Mouse (Mus musculus) Muller cell, postnatal 12 days (primary cell): ENCODE measurements at regions not wholly inside any gene's neighbourhood (a gene's known extent, or its start where the extent isn't known, plus 50 kb on each side); places are given as distances from the start of the nearest gene placed in this dataset.

Experiments
- DNase-seq: peaks from one replicate; pipeline ENCODE4 v3.0.0-alpha.2; 2015; ENCODE audit errors: inconsistent ontology term

DNA sequence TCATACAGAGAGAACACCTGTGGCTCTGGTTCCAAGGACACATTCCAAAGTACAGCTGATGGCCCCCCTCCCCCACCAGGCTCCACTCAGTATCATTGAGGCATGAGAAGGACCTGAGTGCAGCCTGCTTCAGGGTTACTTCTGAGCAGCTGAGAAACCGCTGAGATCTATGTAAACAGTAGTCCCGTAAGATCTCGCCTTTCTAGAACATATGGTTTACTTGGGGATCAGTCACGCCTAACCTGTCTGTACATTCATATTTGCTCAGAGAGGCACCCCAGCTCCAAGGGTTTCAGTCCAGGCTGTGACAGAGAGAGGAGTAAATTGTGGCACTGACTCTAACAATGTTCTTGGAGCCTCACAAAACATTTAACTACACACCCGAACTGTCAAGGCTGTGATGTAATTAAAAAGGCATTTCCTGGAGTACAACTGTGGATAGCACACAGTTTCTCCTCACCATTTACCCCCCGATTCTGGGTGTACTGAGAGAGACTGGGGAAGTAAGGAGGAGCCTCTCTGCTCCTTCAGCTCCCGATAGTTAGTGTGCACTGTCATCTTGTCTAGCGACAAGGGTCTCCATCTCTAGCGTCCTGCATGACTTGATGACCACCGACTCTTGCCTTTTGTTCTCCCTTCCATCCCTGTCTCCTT is 155.7 kb downstream of the Dad1 start:
- no peak for DNase-seq

DNA sequence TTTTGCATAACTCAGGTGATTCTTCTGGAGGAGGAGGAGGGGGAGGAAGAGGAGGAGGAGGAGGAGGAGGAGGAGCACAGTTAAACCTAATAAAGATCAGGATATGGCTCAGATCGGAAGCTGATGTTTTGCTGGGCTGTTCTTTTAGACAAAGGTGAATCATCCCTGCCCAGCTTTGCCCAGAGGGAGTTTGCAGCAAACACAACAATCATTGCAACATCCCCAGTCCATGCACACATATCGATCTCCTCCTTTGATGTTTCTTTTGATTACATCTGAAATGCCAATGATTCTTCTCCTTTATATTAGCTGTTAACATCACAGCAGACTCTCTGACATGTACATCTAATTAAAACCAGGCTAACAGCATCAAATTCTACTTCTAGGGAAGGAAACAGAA is 156.9 kb downstream of the Dad1 start:
- no peak for DNase-seq

DNA sequence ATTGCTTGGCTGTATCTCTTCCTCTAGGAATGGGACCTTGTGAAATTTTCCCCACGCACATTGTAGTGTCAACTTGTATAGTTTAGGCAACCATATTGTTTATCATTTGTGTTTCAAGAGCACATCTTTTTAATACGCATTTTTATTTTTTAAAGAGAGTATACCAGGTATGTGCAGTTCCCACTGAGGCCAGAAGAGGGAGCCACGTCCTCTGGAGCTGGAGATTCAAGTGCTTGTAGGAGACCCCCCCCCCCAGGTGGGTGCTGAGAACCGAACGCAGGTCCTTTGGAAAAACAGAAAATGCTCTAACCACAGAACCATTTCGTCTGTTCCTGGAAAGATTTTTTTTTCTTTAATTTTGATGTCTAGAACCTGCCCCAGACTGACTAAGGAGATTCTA is 161.5 kb downstream of the Dad1 start:
- DNase-seq, result no peak

DNA sequence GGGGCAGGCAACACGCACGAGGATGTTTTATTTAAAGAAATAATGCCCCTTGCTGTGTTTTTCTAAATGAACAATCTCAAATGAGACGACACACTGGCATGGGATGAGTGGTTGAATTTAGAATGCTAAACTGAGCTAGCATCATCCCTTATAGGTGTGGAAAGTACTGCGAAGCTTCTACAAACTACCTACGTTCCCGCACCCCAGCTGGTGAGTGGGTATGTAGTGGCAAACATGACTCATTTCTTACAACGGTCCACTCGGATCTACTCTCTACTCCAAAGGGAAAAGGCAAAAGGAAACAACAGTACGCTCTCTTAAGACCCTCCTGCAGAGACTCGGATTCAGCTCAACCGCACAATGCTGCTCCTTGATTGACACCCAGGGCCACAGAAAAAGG is 167.2 kb downstream of the Dad1 start:
- no peak for DNase-seq

DNA sequence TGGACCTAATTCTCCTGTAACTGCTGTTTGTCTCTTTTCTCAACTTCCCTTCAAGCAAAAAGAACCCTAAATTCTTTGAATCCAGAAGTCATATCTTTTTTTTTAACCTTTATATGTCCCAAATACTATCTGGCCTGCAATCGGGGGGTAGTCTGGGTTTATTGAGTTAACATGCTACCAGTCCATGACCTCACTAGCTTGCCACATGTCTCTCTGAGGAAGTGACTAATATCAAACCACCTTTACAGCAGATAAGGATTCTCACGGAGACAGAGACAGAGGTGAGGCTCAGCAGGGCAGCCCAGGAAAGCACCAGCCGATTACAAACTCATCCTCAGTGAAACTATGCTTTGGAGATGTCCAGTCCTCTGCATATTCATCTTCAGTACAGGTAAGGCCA is 179.2 kb downstream of the Dad1 start:
- DNase-seq, result no peak

DNA sequence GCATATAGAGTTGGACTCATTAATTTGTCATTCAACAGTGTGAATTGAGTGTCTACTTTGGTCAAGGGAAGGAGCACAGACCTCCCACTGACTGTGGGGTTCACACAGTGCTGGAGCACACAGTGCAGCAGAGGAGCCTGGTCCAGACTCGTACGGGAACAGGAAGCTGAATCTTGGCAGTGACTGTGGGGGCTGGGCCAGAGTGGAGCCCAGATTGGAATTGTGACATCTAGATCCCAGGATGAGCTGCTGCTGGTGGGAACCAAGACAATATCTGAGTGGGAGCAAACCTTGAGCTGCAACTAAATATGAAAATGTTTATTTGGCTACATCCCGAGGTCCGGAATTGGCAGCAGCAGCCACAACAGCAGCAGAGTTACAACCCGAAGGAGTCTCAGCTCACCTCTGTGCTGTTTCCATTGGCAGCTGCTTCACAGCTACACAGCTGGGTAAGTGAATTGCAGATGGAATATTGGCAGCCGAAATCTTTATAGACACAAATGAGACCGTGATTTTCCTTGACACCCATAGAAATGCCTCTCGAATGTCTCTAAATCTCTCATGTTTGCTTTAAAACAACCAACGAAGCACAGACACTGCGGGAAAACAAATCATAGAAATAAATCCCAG is 181.5 kb downstream of the Dad1 start:
- DNase-seq, result no peak

DNA sequence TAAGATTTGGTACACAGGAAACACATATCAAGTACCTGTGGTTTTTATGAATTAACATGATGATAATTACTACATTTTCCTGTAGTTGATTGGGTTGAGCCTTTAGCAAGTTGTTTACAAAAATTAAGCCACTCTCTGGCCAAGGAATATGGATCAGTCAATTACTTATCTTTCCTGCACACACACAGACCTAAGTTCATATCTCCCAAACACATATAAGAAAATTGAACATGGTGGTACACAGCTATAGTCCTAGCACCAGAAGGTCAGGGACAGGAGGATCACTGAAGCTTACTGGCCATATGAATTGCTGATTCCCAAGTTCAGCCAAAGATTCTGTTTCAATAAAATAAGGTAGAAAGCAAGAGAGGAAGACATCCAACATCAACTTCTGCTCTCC is 183.7 kb downstream of the Dad1 start:
- DNase-seq, result no peak

DNA sequence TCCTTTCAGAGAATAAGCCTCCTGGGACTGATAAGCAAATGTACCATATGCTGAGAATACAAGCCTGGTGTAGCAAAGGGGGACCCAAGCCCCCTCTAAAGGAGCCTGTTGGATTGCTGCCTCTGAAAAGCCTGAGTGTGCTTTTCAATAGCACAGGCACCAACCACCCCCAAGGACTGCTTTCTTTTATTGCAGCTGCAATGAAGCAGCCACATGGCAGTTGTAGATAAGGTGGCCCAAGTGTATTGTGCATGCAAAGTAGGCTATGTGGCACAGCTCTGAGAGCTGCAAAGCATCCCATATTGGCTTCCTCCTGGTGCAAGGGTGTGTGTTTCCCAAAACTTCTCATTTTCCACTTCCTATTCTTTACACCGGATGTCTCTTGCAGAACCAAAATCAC is 185.2 kb downstream of the Dad1 start:
- no peak for DNase-seq

DNA sequence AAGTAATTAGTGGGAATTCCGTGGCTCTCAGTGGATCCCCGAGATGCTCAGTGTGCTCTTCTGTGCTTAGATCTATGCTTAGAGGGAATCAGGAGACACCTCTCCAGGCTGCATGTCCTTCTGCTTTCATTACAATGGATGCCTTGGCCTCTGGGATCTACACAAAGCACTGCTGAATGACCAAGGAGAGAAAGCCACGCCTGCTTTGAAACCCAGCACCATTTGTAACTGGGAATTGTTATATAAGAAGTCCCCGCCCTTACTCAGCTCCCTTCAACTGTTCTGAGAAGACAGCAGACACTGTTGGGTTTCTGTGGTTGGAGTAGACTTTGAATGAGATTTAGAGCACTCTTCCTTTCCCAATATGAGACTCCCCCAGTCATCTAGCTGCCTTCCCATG is 188.4 kb downstream of the Dad1 start:
- no peak for DNase-seq

DNA sequence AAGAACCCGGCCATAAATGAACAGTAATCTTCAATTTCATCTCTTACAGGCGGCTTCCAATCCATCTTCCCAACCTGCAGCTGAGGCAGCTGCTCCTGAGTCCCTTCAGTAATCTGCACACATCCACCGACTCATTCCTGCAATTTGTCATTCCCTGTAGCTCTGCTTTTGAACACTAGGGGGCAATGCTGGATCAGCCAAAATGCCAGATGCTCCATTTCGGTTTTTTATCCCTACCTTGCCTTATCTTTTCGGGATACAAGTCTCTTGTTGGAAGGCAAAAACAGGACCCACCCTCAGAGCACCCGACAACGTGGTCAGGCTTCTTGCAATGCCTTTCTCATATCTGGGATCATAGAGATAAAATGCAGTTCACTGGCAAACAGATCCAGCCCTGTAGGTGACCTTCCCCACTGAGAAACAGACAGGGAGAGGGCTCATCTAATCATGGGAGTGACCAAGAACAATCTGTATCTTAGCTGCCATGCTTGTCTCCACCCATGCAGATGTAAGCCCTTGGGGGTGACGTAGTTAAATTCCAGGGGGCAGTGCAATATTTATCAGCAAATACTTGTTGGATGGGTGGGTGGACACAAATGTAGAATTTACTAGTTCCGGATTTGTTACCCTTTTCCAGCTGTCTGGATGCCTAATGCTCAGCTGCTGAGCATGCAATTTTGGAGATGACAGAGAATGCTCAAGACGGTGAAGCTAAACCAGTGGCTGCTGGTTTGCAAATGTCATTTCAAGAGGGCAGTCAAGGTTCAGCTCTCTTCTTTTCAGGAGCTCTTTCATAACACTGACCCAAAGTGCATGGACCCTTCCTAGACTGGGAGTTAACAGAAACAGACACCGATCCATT is 189.1 kb downstream of the Dad1 start:
- peak; percentile 67 for DNase-seq

DNA sequence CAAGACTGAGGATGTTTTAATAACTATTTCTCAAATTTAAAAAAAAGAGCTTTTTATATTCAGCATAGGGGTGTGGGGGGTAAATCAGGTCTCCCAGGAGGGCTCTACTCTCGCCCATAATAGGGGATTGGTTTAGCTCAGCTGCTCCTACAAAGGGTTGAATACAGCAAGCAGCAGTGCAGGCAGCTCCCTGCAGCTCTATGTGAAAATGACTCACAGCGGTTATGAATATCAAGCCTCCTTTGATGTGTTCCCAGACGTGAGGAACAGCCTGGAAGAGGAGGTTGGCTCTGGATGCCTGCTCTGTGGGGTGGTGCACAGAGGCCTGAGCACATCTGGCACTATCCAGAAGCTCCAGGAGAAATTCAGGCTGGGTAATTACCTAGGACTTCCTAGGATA is 192.3 kb downstream of the Dad1 start:
- peak; percentile 76 for DNase-seq

DNA sequence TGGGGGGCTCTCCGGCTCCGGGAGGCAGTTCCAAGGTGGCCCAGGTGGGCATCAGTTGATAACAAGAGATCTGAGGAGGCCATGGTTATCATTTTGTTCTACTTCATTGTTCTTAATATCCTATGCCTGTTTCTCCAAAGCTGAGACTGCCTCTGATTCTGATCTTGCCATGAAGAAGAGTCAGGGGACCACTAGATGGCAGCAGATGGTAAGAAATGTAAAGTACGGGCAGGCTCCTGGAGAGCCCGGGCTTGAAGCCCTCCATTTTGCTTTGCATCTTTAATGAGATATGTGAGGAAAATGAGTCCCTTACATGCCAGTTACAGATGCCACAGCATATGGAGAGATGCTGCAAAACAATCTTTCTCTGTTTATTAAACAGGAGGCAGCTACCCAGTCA is 194.1 kb downstream of the Dad1 start:
- peak; percentile 61 for DNase-seq

DNA sequence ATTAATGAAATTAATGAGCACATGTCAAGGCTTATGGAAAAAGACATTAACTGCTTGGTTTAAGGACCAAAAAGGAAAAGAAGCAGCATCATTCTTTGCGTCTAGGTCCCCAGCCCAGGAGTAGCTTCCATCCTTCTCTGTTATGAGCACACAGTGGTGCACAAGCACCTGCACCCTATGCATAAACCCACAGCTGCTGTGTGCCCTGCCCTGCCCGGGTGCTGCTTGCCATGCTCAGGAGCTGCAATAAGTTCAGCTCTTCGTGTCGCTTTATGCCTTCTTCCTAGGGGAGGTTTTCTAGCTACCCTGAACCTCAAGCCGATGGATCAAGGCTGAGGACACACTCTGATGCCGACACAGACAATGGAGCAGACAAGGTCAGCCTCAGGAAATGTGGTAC is 194.8 kb downstream of the Dad1 start:
- DNase-seq, result no peak

DNA sequence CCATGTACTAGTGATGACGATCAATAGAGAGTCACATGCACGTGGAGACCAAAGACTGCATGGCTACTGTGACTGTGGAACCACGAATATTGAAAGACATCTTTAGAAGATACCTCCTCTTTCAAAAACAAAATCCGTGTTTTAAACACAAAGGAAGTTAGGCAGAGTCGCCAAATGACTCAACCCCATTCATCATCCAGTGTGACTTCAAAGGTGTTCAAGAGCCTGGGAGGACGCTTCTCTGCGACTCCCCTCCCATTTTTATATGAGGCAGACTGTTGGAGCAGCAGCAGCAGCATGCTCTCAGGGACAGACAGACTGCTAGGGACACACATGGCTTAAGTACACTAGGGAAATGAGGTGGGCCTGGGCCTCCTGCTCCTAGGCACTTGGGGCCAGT is 197.2 kb downstream of the Dad1 start:
- no peak for DNase-seq

DNA sequence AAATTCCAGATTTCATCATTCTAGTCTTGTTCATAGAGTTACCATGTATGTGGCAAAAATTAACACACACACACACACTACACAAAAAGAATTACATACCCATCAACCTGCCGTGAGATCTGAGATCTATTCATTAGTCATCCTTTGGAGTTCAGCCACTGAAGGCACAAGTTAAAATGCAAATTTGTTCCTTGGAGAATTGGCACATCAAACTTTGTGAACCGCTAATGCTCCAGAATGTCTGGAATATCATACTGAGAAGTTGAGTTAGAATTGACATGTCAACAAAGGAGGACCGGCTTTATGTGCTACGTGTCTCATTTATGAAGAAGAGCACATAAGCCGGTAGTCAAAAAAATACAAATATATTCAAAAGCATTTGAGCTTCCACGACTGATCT is 198.5 kb downstream of the Dad1 start:
- DNase-seq, result no peak

DNA sequence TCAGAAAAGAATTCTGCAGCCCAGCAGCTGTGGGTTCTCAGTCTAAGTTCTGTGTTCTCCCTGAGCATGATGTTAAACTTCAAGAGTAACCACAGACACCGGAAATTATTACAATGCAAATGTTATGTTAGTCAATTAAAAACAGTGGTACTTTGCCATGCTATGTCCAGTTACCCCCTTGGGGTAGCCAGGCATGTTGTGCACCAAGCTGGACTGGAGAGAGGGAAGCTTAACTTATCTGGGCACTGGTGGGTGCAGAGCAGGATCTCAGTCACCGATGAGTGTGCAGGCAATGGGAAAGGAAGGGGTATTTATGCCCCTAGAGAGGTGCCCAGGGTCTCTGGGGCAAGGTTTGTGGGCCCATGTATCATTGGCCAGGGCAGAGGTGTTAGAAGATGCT is 211.6 kb downstream of the Dad1 start:
- no peak for DNase-seq

DNA sequence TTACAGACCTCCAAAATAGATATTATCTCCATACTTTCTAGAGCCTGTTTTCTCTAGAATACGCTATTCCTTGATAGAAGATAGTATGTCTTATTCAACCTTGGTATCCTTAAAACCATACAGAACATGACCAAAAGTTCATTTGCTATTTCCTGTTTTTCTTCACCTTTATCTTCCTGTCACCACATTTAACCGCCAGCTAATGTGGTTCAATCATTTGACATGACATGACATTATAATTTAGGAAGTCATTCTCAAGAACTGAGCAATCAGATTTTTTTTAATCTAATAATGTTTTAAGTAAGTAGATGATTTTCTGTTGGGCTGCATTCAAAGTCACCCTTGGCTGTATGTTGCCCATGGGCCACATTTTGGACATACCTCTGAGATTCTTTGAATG is 213.3 kb downstream of the Dad1 start:
- no peak for DNase-seq

DNA sequence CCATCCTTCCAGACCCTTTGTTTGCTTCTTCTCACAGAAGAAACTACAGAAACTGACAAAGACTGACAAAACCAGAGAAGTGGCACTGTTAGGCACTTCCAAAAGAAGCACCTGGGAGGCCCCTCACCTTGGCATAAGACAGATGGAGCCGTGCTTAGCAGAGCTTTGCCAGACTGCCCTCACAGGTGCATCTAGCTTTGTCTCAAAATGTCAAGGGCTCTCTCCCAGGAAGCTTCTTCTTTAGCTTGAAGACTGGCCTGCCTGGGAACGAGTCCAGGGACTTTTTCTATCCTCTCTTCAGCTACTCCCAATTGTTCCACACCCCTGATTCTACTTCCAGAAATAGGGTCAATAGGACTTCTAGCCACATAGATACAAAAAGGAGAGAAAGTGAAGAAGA is 219.4 kb downstream of the Dad1 start:
- no peak for DNase-seq

DNA sequence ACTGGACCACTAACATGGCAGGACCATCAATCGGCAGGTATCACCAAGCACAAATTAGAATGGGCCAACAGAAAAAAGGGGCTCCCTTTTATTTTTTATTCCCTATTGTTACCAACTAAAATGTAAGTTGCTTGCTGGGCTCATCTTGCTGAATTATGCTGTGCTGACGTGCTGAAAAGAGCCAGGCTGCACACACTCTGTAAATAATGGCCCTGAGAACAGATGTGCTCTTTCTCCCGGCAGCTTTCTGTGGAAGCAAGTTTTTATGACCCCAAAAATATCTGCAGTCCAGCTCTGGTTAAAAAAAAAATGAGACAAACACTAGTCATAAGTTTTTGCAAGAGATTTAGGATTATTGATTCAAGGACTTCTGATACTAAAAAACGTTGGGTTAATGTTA is 230.4 kb downstream of the Dad1 start:
- no peak for DNase-seq

DNA sequence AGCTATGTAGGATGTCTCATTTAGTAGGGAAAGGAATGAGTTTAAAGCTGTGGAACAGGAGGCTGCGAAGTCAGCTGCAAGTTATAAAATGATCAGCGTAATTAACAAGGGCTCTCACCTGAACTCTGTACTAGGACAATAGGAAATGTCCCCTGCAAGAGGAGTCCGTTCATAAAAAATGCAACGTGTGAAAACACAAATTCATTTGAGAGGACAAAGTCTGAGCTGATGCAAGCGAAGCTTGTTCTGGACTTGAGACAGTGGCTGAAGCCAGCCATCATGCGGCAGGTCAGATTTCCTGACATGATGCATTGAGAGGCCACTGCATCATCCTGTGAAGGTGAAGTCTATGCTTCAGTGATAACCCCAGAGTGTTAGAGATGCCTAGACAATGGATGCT is 232.5 kb downstream of the Dad1 start:
- DNase-seq, result no peak

DNA sequence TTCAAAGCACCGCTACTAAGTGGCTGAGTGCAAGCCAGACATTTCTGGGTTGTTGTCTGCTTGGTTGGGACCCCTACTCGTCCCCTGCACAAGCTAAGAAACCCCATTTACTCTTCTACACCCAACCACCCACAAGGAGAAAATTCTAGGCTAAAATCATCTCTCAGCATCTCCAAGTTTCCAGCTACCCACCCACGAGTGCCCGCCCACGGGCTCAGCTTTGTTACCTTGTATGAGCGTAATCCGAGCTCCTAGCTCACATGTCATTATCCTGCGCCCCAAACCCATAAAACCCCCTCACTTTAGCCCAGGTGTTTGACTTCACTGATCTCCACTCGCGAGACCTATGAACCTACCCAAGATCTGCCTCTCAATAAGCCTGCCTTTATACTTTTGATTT is 239.3 kb downstream of the Dad1 start:
- no peak for DNase-seq

DNA sequence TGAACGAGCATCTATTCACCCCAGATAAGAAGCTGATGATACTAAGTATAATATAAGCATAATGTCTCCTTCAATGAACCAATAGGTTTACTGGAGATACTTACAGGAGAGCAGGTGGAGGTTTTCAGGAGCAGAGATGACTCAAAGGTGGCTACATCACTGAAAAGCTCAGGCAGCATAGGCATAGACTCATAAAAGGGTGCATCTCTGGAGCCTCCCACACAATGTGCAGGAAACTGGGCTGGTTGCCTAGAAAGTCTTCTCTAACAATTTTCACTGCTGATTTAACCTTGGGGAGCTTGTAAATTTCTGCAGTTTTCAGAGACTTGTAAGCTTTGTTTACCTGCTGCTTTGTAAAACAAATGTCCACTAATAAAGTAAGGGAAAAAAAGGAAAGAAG is 251.8 kb downstream of the Dad1 start:
- peak; percentile 24 for DNase-seq

DNA sequence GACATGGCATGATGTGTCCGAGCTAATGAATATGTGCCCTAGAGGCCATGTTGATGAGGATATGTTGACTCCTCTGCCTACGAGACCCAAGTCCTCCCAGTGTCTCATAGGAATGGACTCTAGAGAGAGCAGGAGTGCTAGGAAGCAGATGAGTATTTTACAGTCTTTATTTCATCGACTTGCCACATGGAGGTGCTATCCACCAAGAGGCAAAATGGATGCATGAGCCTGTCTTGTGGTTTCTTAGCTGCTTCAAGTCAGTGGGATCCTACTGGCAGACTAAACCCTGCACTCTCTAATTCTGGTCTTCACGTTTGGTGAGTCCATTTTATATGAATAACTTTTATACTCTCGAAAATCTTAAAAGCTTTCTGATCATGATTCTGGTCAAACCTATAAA is 253.4 kb downstream of the Dad1 start:
- DNase-seq, result no peak
